ENCODE assay signal across 1 mouse cellular context in the genomic region with DNA sequence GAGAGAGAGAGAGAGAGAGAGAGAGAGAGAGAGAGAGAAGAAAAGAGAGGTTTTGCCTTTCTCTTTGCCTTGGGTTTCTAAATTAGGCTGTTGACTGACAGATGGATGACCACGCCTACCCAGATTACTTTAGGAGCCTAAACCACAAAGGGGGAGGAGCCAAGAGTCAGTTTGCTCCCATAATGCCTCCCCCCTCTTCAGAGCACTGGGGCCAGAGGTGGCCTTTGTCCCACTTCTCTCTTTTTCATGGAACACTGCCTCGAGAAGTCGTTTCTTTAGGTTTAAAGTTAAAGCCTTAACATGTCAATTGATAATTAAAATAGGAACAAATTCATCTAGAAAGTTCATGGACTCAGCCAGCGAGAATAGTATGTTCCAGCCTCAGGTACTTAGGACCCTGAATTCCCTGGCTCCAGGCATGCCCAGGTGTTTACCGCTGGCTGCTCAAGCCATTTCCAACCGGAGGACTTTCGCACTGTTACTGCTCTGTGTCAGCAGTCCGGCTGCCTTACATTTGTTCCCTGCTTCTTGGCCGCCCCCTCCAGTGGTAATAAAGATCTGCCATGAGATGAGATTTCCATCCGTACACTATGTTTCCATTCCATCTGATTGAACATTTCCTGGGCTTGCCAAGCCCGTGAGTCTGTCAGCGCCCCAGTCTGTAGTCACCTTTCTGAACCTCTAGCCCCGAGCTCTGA.
TF ChIP-seq lines count a peak whose summit lies in the region.

No protein-coding gene starts in this region.

TF ChIP-seq in MEL, 35 proteins besides CTCF, POLR2A, EP300 and RAD21 (continued from another document):
- TF ChIP-seq ZC3H11A (IDR thresholded peaks at IDR 0.05; ENCODE audit: low read depth, low read length) (no peak), POLR2AphosphoS2 (IDR thresholded peaks at IDR 0.05; ENCODE audit: low read length) (no peak), ZMIZ1 (IDR thresholded peaks at IDR 0.05; ENCODE audit: low read depth, low read length) (no peak)
